In the genomic region with DNA sequence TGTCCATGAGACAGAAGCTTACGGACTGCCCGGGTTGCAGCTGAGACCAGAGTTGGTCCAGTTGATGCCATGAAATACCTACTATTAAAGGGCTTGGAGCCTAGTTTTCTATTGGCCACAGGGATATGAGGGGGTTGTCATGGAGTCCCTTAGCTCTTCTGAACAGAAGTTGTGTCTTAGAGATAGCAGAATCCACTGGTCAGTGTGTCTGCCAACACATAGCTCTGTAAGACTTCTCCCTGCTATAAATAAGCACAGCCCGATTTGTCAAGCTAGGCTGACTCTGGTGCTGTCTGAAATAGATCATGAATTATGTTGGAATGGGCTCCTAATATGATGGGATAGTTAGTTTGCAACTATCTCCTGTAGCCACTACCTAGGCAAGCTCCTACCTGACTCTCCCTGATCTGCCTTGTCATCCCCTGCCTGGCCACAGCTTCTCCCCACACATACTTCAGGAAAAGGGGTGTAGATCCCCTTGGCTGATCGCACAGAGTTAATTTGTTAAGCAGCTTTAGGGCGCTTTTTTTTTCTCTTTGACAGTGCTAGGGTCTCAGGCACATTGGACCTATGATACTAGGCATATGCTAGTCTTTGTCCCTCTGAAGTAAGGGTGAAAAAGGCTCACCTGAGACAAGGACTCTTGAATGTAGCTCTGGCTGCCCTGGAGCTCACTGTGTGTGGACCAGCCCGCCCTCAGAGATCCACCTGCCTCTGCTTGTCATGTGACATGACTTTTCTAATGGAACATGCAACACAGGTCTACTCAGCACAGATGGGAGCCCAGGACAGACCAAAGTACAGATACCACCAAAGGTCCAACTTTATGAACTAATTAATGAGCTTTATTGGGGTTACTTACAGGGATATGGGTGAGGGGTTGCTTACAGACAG, we compare ENCODE assay signal across 8 mouse cellular contexts. TPM values are rescaled to one million over a fixed set of nuclear protein-coding genes. Genes with fewer than 3 reads are reported as not detected.
DNase-seq lines count a peak whose midpoint lies in the region; ATAC-seq and TF ChIP-seq lines count a peak whose summit lies in the region.

No protein-coding gene starts in this region.

- no peak for TF ChIP-seq POLR2A in ES-Bruce4 (IDR thresholded peaks at IDR 0.05; ENCODE audit: insufficient read depth, low read length)

- peak overlapping the region; percentile 61 for H3K9ac ChIP-seq in ES-Bruce4 (ENCODE audit: low read depth, poor library complexity, severe bottlenecking)
- H3K9ac ChIP-seq in embryonic facial prominence, embryonic 12.5 days, result peak overlapping the region; percentile 54; the same call in 1 of the 2 replicates
- H3K9ac ChIP-seq in hindbrain, embryonic 12.5 days, result peak overlapping the region; percentile 68
- peak overlapping the region; percentile 99 for H3K9ac ChIP-seq in liver, embryonic 14.5 days (replicated peaks)

- 79% methylated on average over 6 of the region's 6 CpGs for WGBS in embryonic facial prominence, embryonic 12.5 days
- WGBS in hindbrain, embryonic 12.5 days, result 83% methylated on average over 6 of the region's 6 CpGs
- WGBS in liver, embryonic 14.5 days (ENCODE audit: insufficient replicate concordance), result 27% methylated on average over 6 of the region's 6 CpGs

- H3K27ac ChIP-seq in ES-Bruce4 (ENCODE audit: insufficient read depth, low read length), result no peak overlapping the region
- H3K27ac ChIP-seq in embryonic facial prominence, embryonic 12.5 days, result 0 out of 2 replicates have a peak overlapping the region, but pooled peaks have one; percentile 13
- peak overlapping the region; percentile 23; the same call in 1 of the 2 replicates for H3K27ac ChIP-seq in hindbrain, embryonic 12.5 days
- H3K27ac ChIP-seq in liver, embryonic 14.5 days, result peak overlapping the region; percentile 96

- no peaks in the 10 kb centered on the region for H3K4me1 ChIP-seq in ES-Bruce4 (ENCODE audit: control insufficient read depth, insufficient read depth, low read length)
- H3K4me1 ChIP-seq in embryonic facial prominence, embryonic 12.5 days, result peaks cover 22% of the 10 kb centered on the region
- peaks cover 25% of the 10 kb centered on the region for H3K4me1 ChIP-seq in hindbrain, embryonic 12.5 days
- H3K4me1 ChIP-seq in liver, embryonic 14.5 days (replicated peaks; ENCODE audit: control insufficient read depth in 2 of 2, insufficient read depth in 2 of 2, low read length in 1 of 2), result peaks cover 17 to 29% of the 10 kb centered on the region in 2 experiments

- no peaks in the 10 kb centered on the region for H3K27me3 ChIP-seq in ES-Bruce4 (ENCODE audit: control insufficient read depth, insufficient read depth, low read length, poor library complexity, severe bottlenecking)
- H3K27me3 ChIP-seq in embryonic facial prominence, embryonic 12.5 days, result no peaks in the 10 kb centered on the region
- H3K27me3 ChIP-seq in hindbrain, embryonic 12.5 days, result no peaks in the 10 kb centered on the region
- H3K27me3 ChIP-seq in liver, embryonic 14.5 days (ENCODE audit: control insufficient read depth, insufficient read depth, low read length), result no peaks in the 10 kb centered on the region

- TF ChIP-seq EP300 in ES-Bruce4 (IDR thresholded peaks at IDR 0.05; ENCODE audit: insufficient read depth, low read depth, low read length), result no peak
- TF ChIP-seq EP300 in liver, embryonic 14.5 days (IDR thresholded peaks at IDR 0.05; ENCODE audit: low read depth), result no peak

- peak overlapping the region; percentile 93 for H3K4me2 ChIP-seq in embryonic facial prominence, embryonic 12.5 days (replicated peaks)
- H3K4me2 ChIP-seq in hindbrain, embryonic 12.5 days (replicated peaks), result peak overlapping the region; percentile 87
- peak overlapping the region; percentile 71 for H3K4me2 ChIP-seq in liver, embryonic 14.5 days (ENCODE audit: low read depth)

- no peak for ATAC-seq in embryonic facial prominence, embryonic 12.5 days (ENCODE audit: insufficient number of reproducible peaks, insufficient read depth, low FRiP score, low TSS enrichment)
- no peak for ATAC-seq in hindbrain, embryonic 12.5 days (ENCODE audit: low FRiP score)
- ATAC-seq in liver, embryonic 14.5 days (ENCODE audit: insufficient read depth), result peak; percentile 34; the same call in 1 of the 2 replicates
- no peak for ATAC-seq in frontal cortex, adult (ENCODE audit: low TSS enrichment)

- H3K36me3 ChIP-seq in ES-Bruce4 (ENCODE audit: control insufficient read depth, insufficient read depth, low read length, poor library complexity, severe bottlenecking), result peaks cover 56% of the 10 kb centered on the region
- peaks cover 36% of the 10 kb centered on the region for H3K36me3 ChIP-seq in embryonic facial prominence, embryonic 12.5 days
- peaks cover 33% of the 10 kb centered on the region for H3K36me3 ChIP-seq in hindbrain, embryonic 12.5 days
- H3K36me3 ChIP-seq in liver, embryonic 14.5 days (replicated peaks; ENCODE audit: control insufficient read depth, insufficient read depth, low read depth), result peaks cover 64% of the 10 kb centered on the region

- DNase-seq in liver, embryonic 14.5 days (ENCODE audit: low read depth in 3 of 3, low spot score in 3 of 3), result peak in 1 of 3 experiments; percentile 35
- no peak for DNase-seq in right cerebral cortex, postnatal 36 days (ENCODE audit: low spot score in 2 of 2)
- no peak for DNase-seq in embryo, embryonic 11 days
- no peak for DNase-seq in cerebellum, adult 11-12 months

- TF ChIP-seq CTCF in ES-Bruce4 (IDR thresholded peaks at IDR 0.05; ENCODE audit: low read depth, low read length), result no peak
- TF ChIP-seq CTCF in liver, embryonic 14.5 days (IDR thresholded peaks at IDR 0.05; ENCODE audit: low read depth), result no peak

- H3K4me3 ChIP-seq in ES-Bruce4 (ENCODE audit: low read depth, low read length), result peak overlapping the region; percentile 78; the same call in 1 of the 2 replicates
- H3K4me3 ChIP-seq in embryonic facial prominence, embryonic 12.5 days, result peak overlapping the region; percentile 48
- peak overlapping the region; percentile 54 for H3K4me3 ChIP-seq in hindbrain, embryonic 12.5 days
- peak overlapping the region; percentile 98 to 99 for H3K4me3 ChIP-seq in liver, embryonic 14.5 days (ENCODE audit: insufficient read depth in 1 of 2, low read depth in 2 of 2, low read length in 2 of 2)

- no peaks in the 10 kb centered on the region for H3K9me3 ChIP-seq in ES-Bruce4 (replicated peaks; ENCODE audit: control insufficient read depth, insufficient read depth, low read length, poor library complexity, severe bottlenecking)
- no peaks in the 10 kb centered on the region for H3K9me3 ChIP-seq in embryonic facial prominence, embryonic 12.5 days
- H3K9me3 ChIP-seq in hindbrain, embryonic 12.5 days (replicated peaks), result no peaks in the 10 kb centered on the region
- no peaks in the 10 kb centered on the region for H3K9me3 ChIP-seq in liver, embryonic 14.5 days (ENCODE audit: control insufficient read depth, low read length)

RNA-seq across cellular contexts. Expression of gene Pabpc4, which starts 22.8 kb away (rescaled TPM):
- polyA plus RNA-seq in ES-Bruce4 (2011; ENCODE audit: insufficient read depth, insufficient read length, low read depth, missing spikeins), result 221 and 225 TPM in 2 replicates
- 39.8 and 44.1 TPM in 2 replicates for polyA plus RNA-seq in embryonic facial prominence, embryonic 12.5 days (2016; fragmentation: Nextera tagmentation; extraction: Ambion mirVana)
- 36.1 and 36.4 TPM in 2 replicates for polyA plus RNA-seq in hindbrain, embryonic 12.5 days (2016; fragmentation: Nextera tagmentation; extraction: Ambion mirVana)
- polyA plus RNA-seq in liver, embryonic 14.5 days (2012; rRNA removed), result 209 and 244 TPM in 2 replicates
- polyA plus RNA-seq in liver, embryonic 14.5 days (2014; fragmentation: Nextera tagmentation; extraction: Ambion mirVana), result 101 and 112 TPM in 2 replicates

RNA-seq across cellular contexts. Expression of gene Oxct2a, which starts 38.5 kb away (rescaled TPM):
- 0.45 TPM in 1 of 2 replicates, not detected in the other for polyA plus RNA-seq in ES-Bruce4 (2011; ENCODE audit: insufficient read depth, insufficient read length, low read depth, missing spikeins)
- polyA plus RNA-seq in embryonic facial prominence, embryonic 12.5 days (2016; fragmentation: Nextera tagmentation; extraction: Ambion mirVana), result not detected in 2 replicates
- not detected in 2 replicates for polyA plus RNA-seq in hindbrain, embryonic 12.5 days (2016; fragmentation: Nextera tagmentation; extraction: Ambion mirVana)
- 0.03 and 0.08 TPM in 2 replicates for polyA plus RNA-seq in liver, embryonic 14.5 days (2012; rRNA removed)
- polyA plus RNA-seq in liver, embryonic 14.5 days (2014; fragmentation: Nextera tagmentation; extraction: Ambion mirVana), result not detected in 2 replicates

RNA-seq across cellular contexts. Expression of gene Heyl, which starts 51.6 kb away (rescaled TPM):
- polyA plus RNA-seq in ES-Bruce4 (2011; ENCODE audit: insufficient read depth, insufficient read length, low read depth, missing spikeins), result not detected in 2 replicates
- 7.2 and 7.9 TPM in 2 replicates for polyA plus RNA-seq in embryonic facial prominence, embryonic 12.5 days (2016; fragmentation: Nextera tagmentation; extraction: Ambion mirVana)
- 8.6 and 10.1 TPM in 2 replicates for polyA plus RNA-seq in hindbrain, embryonic 12.5 days (2016; fragmentation: Nextera tagmentation; extraction: Ambion mirVana)
- 0.29 and 0.42 TPM in 2 replicates for polyA plus RNA-seq in liver, embryonic 14.5 days (2012; rRNA removed)
- 0.46 and 0.62 TPM in 2 replicates for polyA plus RNA-seq in liver, embryonic 14.5 days (2014; fragmentation: Nextera tagmentation; extraction: Ambion mirVana)

RNA-seq across cellular contexts. Expression of gene Bmp8a, which starts 58.1 kb away (rescaled TPM):
- polyA plus RNA-seq in ES-Bruce4 (2011; ENCODE audit: insufficient read depth, insufficient read length, low read depth, missing spikeins), result 2.3 and 2.4 TPM in 2 replicates
- 0.10 and 0.19 TPM in 2 replicates for polyA plus RNA-seq in embryonic facial prominence, embryonic 12.5 days (2016; fragmentation: Nextera tagmentation; extraction: Ambion mirVana)
- 0.36 TPM in 1 of 2 replicates, not detected in the other for polyA plus RNA-seq in hindbrain, embryonic 12.5 days (2016; fragmentation: Nextera tagmentation; extraction: Ambion mirVana)
- polyA plus RNA-seq in liver, embryonic 14.5 days (2012; rRNA removed), result 0.08 and 0.14 TPM in 2 replicates
- 0.16 TPM in 1 of 2 replicates, not detected in the other for polyA plus RNA-seq in liver, embryonic 14.5 days (2014; fragmentation: Nextera tagmentation; extraction: Ambion mirVana)

Comparison
In these comparisons a context has a peak if more than half of its experiments do, and no peak if none do; other contexts are left out.
1. H3K4me3 ChIP-seq: peak in every context shown above with its lines; median percentile 98 in liver, embryonic 14.5 days; 78 in ES-Bruce4; 54 in hindbrain, embryonic 12.5 days; 48 in embryonic facial prominence, embryonic 12.5 days.